Mouse (Mus musculus) hindbrain, embryonic 16.5 days (tissue): ENCODE results near the gene Midn. TPM values are rescaled to one million over a fixed set of nuclear protein-coding genes. Genes with fewer than 3 reads are reported as not detected.

ENCODE experiments used
- ATAC-seq: fragments of 200-750 bp; cut with Nextera tagmentation; 2 replicates; pipeline ENCODE4 v1.8.0; 2017; ENCODE audit warnings: moderate TSS enrichment, moderate library complexity
- H3K27ac ChIP-seq: fragments of 300-500 bp; sonication (generic); 2 replicates; pipeline ENCODE4 v1.5.1; 2014; ENCODE audit warnings: low read depth, mild to moderate bottlenecking, control low read depth, low read length, moderate library complexity
- H3K27me3 ChIP-seq: fragments of 300-500 bp; sonication (generic); replicated peaks from 2 replicates; pipeline ENCODE4 v1.6.1; 2014; ENCODE audit warnings: low read length; ENCODE audit not compliant: control insufficient read depth, insufficient read depth
- H3K36me3 ChIP-seq: fragments of 300-500 bp; sonication (generic); 2 replicates; pipeline ENCODE4 v1.6.1; 2014; ENCODE audit warnings: mild to moderate bottlenecking, low read length, moderate library complexity, mixed read lengths; ENCODE audit not compliant: control insufficient read depth, insufficient read depth
- H3K4me1 ChIP-seq: fragments of 300-500 bp; sonication (generic); 2 replicates; pipeline ENCODE4 v1.6.1; 2014; ENCODE audit warnings: low read depth, low read length; ENCODE audit not compliant: control insufficient read depth, insufficient read depth
- H3K4me2 ChIP-seq: fragments of 300-500 bp; sonication (generic); 2 replicates; pipeline ENCODE4 v1.6.1; 2014; ENCODE audit warnings: mild to moderate bottlenecking, low read length, control low read depth, moderate library complexity
- H3K4me3 ChIP-seq: fragments of 300-500 bp; sonication (generic); 2 replicates; pipeline ENCODE4 v1.5.1; 2014; ENCODE audit warnings: mild to moderate bottlenecking, low read length, control low read depth, moderate library complexity
- H3K9ac ChIP-seq: fragments of 300-500 bp; sonication (generic); 2 replicates; pipeline ENCODE4 v1.6.1; 2014; ENCODE audit warnings: low read depth, mild to moderate bottlenecking, control low read depth, low read length, moderate library complexity
- H3K9me3 ChIP-seq: fragments of 300-500 bp; sonication (generic); 2 replicates; pipeline ENCODE4 v1.6.1; 2014; ENCODE audit warnings: mild to moderate bottlenecking, low read length, moderate library complexity; ENCODE audit not compliant: control insufficient read depth
- WGBS: fragments of 180-500 bp; shearing (Covaris S2); extraction: QIAGEN DNeasy Blood & Tissue Kit; methylation state at CpG from one replicate; pipeline ENCODE4 v1.1.7; 2014; 5-methylcytosine and 5-hydroxymethylcytosine counted together
- polyA plus RNA-seq: library from polyadenylated mRNA; unstranded; fragments of >200 nt; fragmentation: Nextera tagmentation; extraction: Ambion mirVana; gene quantifications from 2 replicates; pipeline ENCODE4 v1.2.1, GENCODE M21; 2015

Midn gene
- polyA plus RNA-seq, 1 experiment from 2014 or later, result 16.0 TPM

GRCm38 (mm10) chr10:80200485-80200884, 52.4 kb downstream of the Midn start:
- H3K27me3 ChIP-seq, result no peaks in the 10 kb centered on the region
- no peaks in the 10 kb centered on the region for H3K36me3 ChIP-seq
- H3K4me3 ChIP-seq, result no peak overlapping the region
- H3K9ac ChIP-seq, result no peak overlapping the region
- 77% methylated on average over 6 of the region's 6 CpGs for WGBS
- no peak for ATAC-seq
- no peaks in the 10 kb centered on the region; the same call in 1 of the 2 replicates for H3K4me1 ChIP-seq
- H3K27ac ChIP-seq, result no peak overlapping the region
- H3K4me2 ChIP-seq, result no peak overlapping the region
- H3K9me3 ChIP-seq, result no peaks in the 10 kb centered on the region

GRCm38 (mm10) chr10:80204055-80204454, 56.0 kb downstream of the Midn start:
- Histone ChIP-seq H3K4me2 (no peak overlapping the region), H3K36me3 (no peaks in the 10 kb centered on the region), H3K27me3 (no peaks in the 10 kb centered on the region), H3K9me3 (no peaks in the 10 kb centered on the region), H3K27ac (no peak overlapping the region), H3K9ac (no peak overlapping the region), H3K4me1 (peaks cover 5% of the 10 kb centered on the region), H3K4me3 (no peak overlapping the region)
- 11% methylated on average over 7 of the region's 7 CpGs for WGBS
- ATAC-seq, result no peak

- Histone ChIP-seq H3K27ac (no peak overlapping the region), H3K4me2 (no peak overlapping the region), H3K4me3 (no peak overlapping the region), H3K36me3 (no peaks in the 10 kb centered on the region), H3K9me3 (no peaks in the 10 kb centered on the region), H3K9ac (no peak overlapping the region), H3K27me3 (no peaks in the 10 kb centered on the region), H3K4me1 (peaks cover 8% of the 10 kb centered on the region)
- ATAC-seq, result no peak
- WGBS, result 46% methylated on average over 1 of the region's 1 CpGs
Measured at GRCm38 (mm10) chr10:80207201-80207600, 59.1 kb downstream of the Midn start.

- no peak for ATAC-seq
- WGBS, result 34% methylated on average over 10 of the region's 10 CpGs
- Histone ChIP-seq H3K9me3 (no peaks in the 10 kb centered on the region), H3K9ac (no peak overlapping the region), H3K36me3 (no peaks in the 10 kb centered on the region), H3K27ac (no peak overlapping the region), H3K4me2 (no peak overlapping the region), H3K4me1 (peaks cover 8% of the 10 kb centered on the region), H3K27me3 (no peaks in the 10 kb centered on the region), H3K4me3 (no peak overlapping the region)
Measured at GRCm38 (mm10) chr10:80207676-80208075, 59.6 kb downstream of the Midn start.

Other genes starting within 250 kb of the Midn start
- gene Med16, start 239.3 kb upstream of the Midn start, polyA plus RNA-seq, result 48.2 and 53.8 TPM in 2 replicates
- 1.4 and 18.3 TPM in 2 replicates for gene Gm26602, start 237.4 kb upstream of the Midn start, polyA plus RNA-seq
- 3.1 and 3.7 TPM in 2 replicates for gene Kiss1r, start 231.3 kb upstream of the Midn start, polyA plus RNA-seq
- gene R3hdm4, start 227.1 kb upstream of the Midn start, polyA plus RNA-seq, result 293 and 300 TPM in 2 replicates
- gene Arid3a, start 221.2 kb upstream of the Midn start, polyA plus RNA-seq, result 1.6 and 1.7 TPM in 2 replicates
- 97.7 and 102 TPM in 2 replicates for gene Wdr18, start 188.1 kb upstream of the Midn start, polyA plus RNA-seq
- 0.45 and 0.46 TPM in 2 replicates for gene Grin3b, start 177.6 kb upstream of the Midn start, polyA plus RNA-seq
- gene Tmem259, start 163.9 kb upstream of the Midn start, polyA plus RNA-seq, result 11.7 and 17.4 TPM in 2 replicates
- 30.5 and 38.9 TPM in 2 replicates for gene Cnn2, start 159.7 kb upstream of the Midn start, polyA plus RNA-seq
- 4.2 and 5.1 TPM in 2 replicates for gene Abca7, start 151.8 kb upstream of the Midn start, polyA plus RNA-seq
- 1.7 and 2.2 TPM in 2 replicates for gene Arhgap45, start 131.6 kb upstream of the Midn start, polyA plus RNA-seq
- gene Polr2e, start 108.5 kb upstream of the Midn start, polyA plus RNA-seq, result 141 and 143 TPM in 2 replicates
- gene Gpx4, start 101.1 kb upstream of the Midn start, polyA plus RNA-seq, result 601 and 643 TPM in 2 replicates
- gene Sbno2, start 42.7 kb upstream of the Midn start, polyA plus RNA-seq, result 10.3 and 13.0 TPM in 2 replicates
- gene Stk11, start 32.5 kb upstream of the Midn start, polyA plus RNA-seq, result 17.7 and 18.3 TPM in 2 replicates
- 554 and 581 TPM in 2 replicates for gene Atp5d, start 9.6 kb upstream of the Midn start, polyA plus RNA-seq
- 98.8 and 130 TPM in 2 replicates for gene Cbarp, start 7.4 kb upstream of the Midn start, polyA plus RNA-seq
- 288 and 311 TPM in 2 replicates for gene Cirbp, start 17.7 kb downstream of the Midn start, polyA plus RNA-seq
- gene 1600002K03Rik, start 24.7 kb downstream of the Midn start, polyA plus RNA-seq, result 9.4 and 10.1 TPM in 2 replicates
- 21.5 and 22.7 TPM in 2 replicates for gene Efna2, start 31.2 kb downstream of the Midn start, polyA plus RNA-seq
- gene Mum1, start 78.2 kb downstream of the Midn start, polyA plus RNA-seq, result 38.0 and 38.7 TPM in 2 replicates
- gene Ndufs7, start 100.8 kb downstream of the Midn start, polyA plus RNA-seq, result 349 and 361 TPM in 2 replicates
- gene Gamt, start 112.7 kb downstream of the Midn start, polyA plus RNA-seq, result 31.8 and 32.6 TPM in 2 replicates
- gene Dazap1, start 113.2 kb downstream of the Midn start, polyA plus RNA-seq, result 38.4 and 38.5 TPM in 2 replicates
- gene Rps15, start 144.2 kb downstream of the Midn start, polyA plus RNA-seq, result 491 and 527 TPM in 2 replicates
- gene Apc2, start 147.7 kb downstream of the Midn start, polyA plus RNA-seq, result 139 and 149 TPM in 2 replicates
- 31.7 and 32.8 TPM in 2 replicates for gene 2310011J03Rik, start 172.3 kb downstream of the Midn start, polyA plus RNA-seq
- 8.1 and 8.5 TPM in 2 replicates for gene Pcsk4, start 181.2 kb downstream of the Midn start, polyA plus RNA-seq
- 7.5 and 7.6 TPM in 2 replicates for gene Reep6, start 181.7 kb downstream of the Midn start, polyA plus RNA-seq
- gene Adamtsl5, start 200.1 kb downstream of the Midn start, polyA plus RNA-seq, result 1.1 and 1.8 TPM in 2 replicates
- 9.3 and 11.0 TPM in 2 replicates for gene Plk5, start 208.2 kb downstream of the Midn start, polyA plus RNA-seq
- 9.1 and 9.2 TPM in 2 replicates for gene Mex3d, start 239.4 kb downstream of the Midn start, polyA plus RNA-seq